ENCODE assay signal across 27 mouse cellular contexts in genomic region chrX:143879631-143880030, GRCm38 (mm10). TPM values are rescaled to one million over a fixed set of nuclear protein-coding genes. Genes with fewer than 3 reads are reported as not detected.
"Had no signal": no experiment of that assay in that cellular context is flagged by ENCODE, and none has a peak within 500 bp of the region (broad histone marks: within the 10 kb centered on the region; RNA-seq: fewer than 3 reads in every experiment).

No protein-coding gene starts in this region.

- H3K36me3 ChIP-seq: heart, embryonic 12.5 days; hindbrain, embryonic 10.5 days; hindbrain, embryonic 12.5 days; intestine, embryonic 15.5 days; limb, embryonic 12.5 days; liver, embryonic 13.5 days had no signal

- H3K4me1 ChIP-seq: hindbrain, embryonic 10.5 days; hindbrain, embryonic 12.5 days; intestine, embryonic 15.5 days; limb, embryonic 10.5 days; liver, embryonic 13.5 days had no signal

- H3K4me2 ChIP-seq: heart, embryonic 12.5 days; hindbrain, embryonic 12.5 days; hindbrain, embryonic 14.5 days; intestine, embryonic 15.5 days; limb, embryonic 12.5 days; liver, embryonic 11.5 days; liver, embryonic 13.5 days had no signal

- H3K27me3 ChIP-seq: heart, embryonic 12.5 days; intestine, embryonic 15.5 days; liver, embryonic 13.5 days had no signal

- H3K27ac ChIP-seq: heart, adult 2 months; hindbrain, embryonic 10.5 days; hindbrain, embryonic 12.5 days; hindbrain, embryonic 14.5 days; intestine, embryonic 15.5 days; layer of hippocampus, adult 2 months; left cerebral cortex, adult 2 months; limb, embryonic 10.5 days; limb, embryonic 12.5 days; liver, embryonic 13.5 days had no signal

- H3K4me3 ChIP-seq: heart, adult 2 months; heart, embryonic 12.5 days; hindbrain, embryonic 10.5 days; hindbrain, embryonic 12.5 days; intestine, embryonic 15.5 days; layer of hippocampus, adult 2 months; left cerebral cortex, adult 2 months; limb, embryonic 10.5 days; limb, embryonic 12.5 days; liver, embryonic 13.5 days had no signal

- DNase-seq: gastrocnemius, postnatal 14 days; gastrocnemius, postnatal 36 days; heart, postnatal 14 days; heart, postnatal 4 days; kidney, adult 18-20 months; kidney, adult 8-10 months; kidney, postnatal 10 days; kidney, postnatal 25 days; kidney, postnatal 4 days; liver; liver, embryonic 13.5 days had no signal

- H3K9ac ChIP-seq: heart, embryonic 12.5 days; hindbrain, embryonic 12.5 days; hindbrain, embryonic 14.5 days; intestine, embryonic 15.5 days; limb, embryonic 12.5 days; liver, embryonic 13.5 days had no signal

- ATAC-seq: forebrain, embryonic 16.5 days; hindbrain, embryonic 16.5 days; inflammation-experienced regulatory T-cells, adult 6 months; intestine, embryonic 15.5 days; intestine, postnatal 0 days had no signal

- H3K9me3 ChIP-seq: heart, embryonic 12.5 days; hindbrain, embryonic 10.5 days; hindbrain, embryonic 12.5 days; intestine, embryonic 15.5 days; limb, embryonic 10.5 days; limb, embryonic 12.5 days; liver, embryonic 13.5 days had no signal

RNA-seq across cellular contexts. Expression of gene Capn6, which starts 52.4 kb away (rescaled TPM):
- total RNA-seq: granulocyte monocyte progenitor cell, adult 5-6 weeks had no signal
- polyA plus RNA-seq: inflammation-experienced regulatory T-cells, adult 6 months had no signal

RNA-seq across cellular contexts. Expression of gene Dcx, which starts 53.5 kb away (rescaled TPM):
- total RNA-seq: gastrocnemius, postnatal 36 days; granulocyte monocyte progenitor cell, adult 5-6 weeks; heart, adult 2 months; heart, postnatal 14 days had no signal
- polyA plus RNA-seq: heart, adult 2 months; inflammation-experienced regulatory T-cells, adult 6 months had no signal
